Mouse (Mus musculus): ENCODE results near the gene Ccdc130. TPM values are rescaled to one million over a fixed set of nuclear protein-coding genes. Genes with fewer than 3 reads are reported as not detected.

Gene Ccdc130
- total and polyA plus RNA-seq, 3 experiments, result 10.2 to 26.0 TPM; not detected in 1

DNA sequence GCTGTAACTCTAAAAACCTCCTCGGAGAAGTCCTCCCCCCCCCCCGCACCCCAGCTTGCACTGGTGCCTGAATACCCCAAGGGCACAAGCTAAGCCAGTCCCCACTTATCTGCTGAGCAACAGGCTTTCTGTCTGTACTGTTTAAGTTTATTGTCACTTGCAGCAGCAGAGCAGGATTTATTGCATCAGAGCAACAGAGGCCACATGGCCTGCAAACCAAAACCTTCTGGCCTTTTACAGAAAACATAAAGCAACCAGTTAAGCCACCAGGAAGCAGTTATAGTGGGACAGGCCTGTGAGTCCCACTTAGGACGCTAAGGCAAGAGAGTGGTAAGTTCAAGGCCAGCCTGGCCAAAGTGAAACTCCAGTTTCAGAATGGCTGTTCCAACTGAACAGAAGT lies 38.2 kb upstream of the Ccdc130 start:
- Histone ChIP-seq H3K27ac (ENCODE audit: control insufficient read depth, low read depth, low read length) (no peak overlapping the region), H3K36me3 (ENCODE audit: control insufficient read depth in 1 of 2, insufficient read depth in 2 of 2, low read length in 2 of 2) (no peaks in the 10 kb centered on the region), H3K27me3 (ENCODE audit: control insufficient read depth in 1 of 2, insufficient read depth in 2 of 2, low read length in 2 of 2) (peaks cover 8 to 10% of the 10 kb centered on the region in 2 experiments), H3K79me2 (ENCODE audit: control insufficient read depth, insufficient read depth, low read length, poor library complexity) (no peaks in the 10 kb centered on the region), H3K4me1 (ENCODE audit: control insufficient read depth in 1 of 2, insufficient read depth in 2 of 2, low read length in 2 of 2) (no peaks in the 10 kb centered on the region), H3K9me3 (replicated peaks; ENCODE audit: insufficient read depth, low read length) (no peaks in the 10 kb centered on the region), H3K9ac (ENCODE audit: control insufficient read depth, low read depth, low read length, poor library complexity, severe bottlenecking) (no peak overlapping the region), H3K4me3 (ENCODE audit: control insufficient read depth in 1 of 2, insufficient read depth in 1 of 2, low read depth in 2 of 2, low read length in 2 of 2) (no peak overlapping the region)
- DNase-seq (ENCODE audit: low read depth, low spot score), result no peak
- no peak for TF ChIP-seq MYB (IDR thresholded peaks at IDR 0.05; ENCODE audit: low read depth, low read length)
- TF ChIP-seq CHD1 (IDR thresholded peaks at IDR 0.05; ENCODE audit: low read depth, low read length), result no peak
- TF ChIP-seq MYC (IDR thresholded peaks at IDR 0.05; ENCODE audit: low read depth, low read length), result no peak
- TF ChIP-seq EP300 (IDR thresholded peaks at IDR 0.05; ENCODE audit: low read depth in 1 of 2, low read length in 2 of 2), result no peak
- TF ChIP-seq ZKSCAN1 (IDR thresholded peaks at IDR 0.05; ENCODE audit: low read depth, low read length), result no peak
- no peak for TF ChIP-seq ZMIZ1 (IDR thresholded peaks at IDR 0.05; ENCODE audit: low read depth, low read length)
- no peak for TF ChIP-seq BHLHE40 (IDR thresholded peaks at IDR 0.05; ENCODE audit: borderline replicate concordance, low read depth, low read length)
- TF ChIP-seq USF1 (IDR thresholded peaks at IDR 0.05; ENCODE audit: low read depth, low read length), result no peak
- TF ChIP-seq RAD21 (IDR thresholded peaks at IDR 0.05; ENCODE audit: low read depth, low read length), result no peak
- no peak for TF ChIP-seq TAL1 (IDR thresholded peaks at IDR 0.05; ENCODE audit: low read length)
- TF ChIP-seq MEF2A (IDR thresholded peaks at IDR 0.05; ENCODE audit: extremely low read depth, insufficient replicate concordance, low read depth, low read length, poor library complexity, severe bottlenecking), result no peak
- no peak for TF ChIP-seq SIN3A (IDR thresholded peaks at IDR 0.05; ENCODE audit: low read length)
- no peak for TF ChIP-seq GABPA (IDR thresholded peaks at IDR 0.05; ENCODE audit: low read depth, low read length)
- no peak for TF ChIP-seq NRF1 (IDR thresholded peaks at IDR 0.05; ENCODE audit: insufficient read depth, low read depth, low read length, poor library complexity, severe bottlenecking)
- no peak for TF ChIP-seq ETS1 (IDR thresholded peaks at IDR 0.05; ENCODE audit: low read depth, low read length)
- no peak for TF ChIP-seq ELF1 (IDR thresholded peaks at IDR 0.05; ENCODE audit: low read depth, low read length)

DNA sequence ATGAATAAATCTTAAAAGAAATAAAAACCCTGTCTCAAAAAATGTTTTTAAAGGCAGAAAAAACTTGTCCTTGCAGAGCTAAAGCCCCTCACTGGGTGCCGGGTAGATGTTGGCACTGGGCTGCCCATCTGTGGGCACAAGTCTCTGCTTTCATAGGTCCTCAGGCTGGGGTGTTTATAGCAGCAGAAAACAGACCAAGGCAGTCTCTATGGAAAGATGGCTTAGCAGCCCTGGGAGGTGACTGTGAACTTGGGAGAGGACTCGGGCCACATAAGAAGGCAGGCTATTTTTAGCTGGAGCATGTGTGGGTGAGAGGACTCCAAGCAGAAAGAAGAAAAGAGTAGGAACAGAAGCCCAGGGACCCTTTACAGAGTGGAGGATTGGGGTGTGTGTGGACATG lies 33.8 kb upstream of the Ccdc130 start:
- Histone ChIP-seq H3K4me1 (ENCODE audit: control insufficient read depth in 1 of 2, insufficient read depth in 2 of 2, low read length in 2 of 2) (no peaks in the 10 kb centered on the region), H3K27me3 (ENCODE audit: control insufficient read depth in 1 of 2, insufficient read depth in 2 of 2, low read length in 2 of 2) (peaks cover 9 to 12% of the 10 kb centered on the region in 2 experiments), H3K27ac (ENCODE audit: control insufficient read depth, low read depth, low read length) (no peak overlapping the region), H3K36me3 (ENCODE audit: control insufficient read depth in 1 of 2, insufficient read depth in 2 of 2, low read length in 2 of 2) (no peaks in the 10 kb centered on the region), H3K9me3 (replicated peaks; ENCODE audit: insufficient read depth, low read length) (no peaks in the 10 kb centered on the region), H3K4me3 (ENCODE audit: control insufficient read depth in 1 of 2, insufficient read depth in 1 of 2, low read depth in 2 of 2, low read length in 2 of 2) (no peak overlapping the region), H3K9ac (ENCODE audit: control insufficient read depth, low read depth, low read length, poor library complexity, severe bottlenecking) (no peak overlapping the region), H3K79me2 (ENCODE audit: control insufficient read depth, insufficient read depth, low read length, poor library complexity) (no peaks in the 10 kb centered on the region)
- no peak for TF ChIP-seq MEF2A (IDR thresholded peaks at IDR 0.05; ENCODE audit: extremely low read depth, insufficient replicate concordance, low read depth, low read length, poor library complexity, severe bottlenecking)
- no peak for DNase-seq (ENCODE audit: low read depth, low spot score)

Measured in MEL (cell line).